Mouse (Mus musculus) midbrain, embryonic 12.5 days (tissue): ENCODE measurements at regions not wholly inside any gene's neighbourhood (a gene's known extent, or its start where the extent isn't known, plus 50 kb on each side); places are given as distances from the start of the nearest gene placed in this dataset.

Experiments used
- ATAC-seq: fragments of 200-750 bp; cut with Nextera tagmentation; 2 replicates; pipeline ENCODE4 v1.8.0; 2017; ENCODE audit warnings: low read depth, moderate TSS enrichment, moderate library complexity; ENCODE audit not compliant: low FRiP score
- H3K27ac ChIP-seq: fragments of 300-500 bp; sonication (generic); replicated peaks from 2 replicates; pipeline ENCODE4 v1.5.1; 2016; ENCODE audit warnings: mild to moderate bottlenecking
- H3K27me3 ChIP-seq: fragments of 300-500 bp; sonication (generic); 2 replicates; pipeline ENCODE4 v1.6.1; 2016; ENCODE audit warnings: mild to moderate bottlenecking
- H3K36me3 ChIP-seq: fragments of 300-500 bp; sonication (generic); 2 replicates; pipeline ENCODE4 v1.6.1; 2016
- H3K4me1 ChIP-seq: fragments of 300-500 bp; sonication (generic); 2 replicates; pipeline ENCODE4 v1.6.1; 2016
- H3K4me2 ChIP-seq: fragments of 300-500 bp; sonication (generic); replicated peaks from 2 replicates; pipeline ENCODE4 v1.6.1; 2016; ENCODE audit warnings: mild to moderate bottlenecking, moderate library complexity
- H3K4me3 ChIP-seq: fragments of 300-500 bp; sonication (generic); 2 replicates; pipeline ENCODE4 v1.5.1; 2016; ENCODE audit warnings: mild to moderate bottlenecking
- H3K9ac ChIP-seq: fragments of 300-500 bp; sonication (generic); replicated peaks from 2 replicates; pipeline ENCODE4 v1.6.1; 2016; ENCODE audit warnings: mild to moderate bottlenecking, moderate library complexity
- H3K9me3 ChIP-seq: fragments of 300-500 bp; sonication (generic); 2 replicates; pipeline ENCODE4 v1.6.1; 2016; ENCODE audit warnings: mild to moderate bottlenecking
- WGBS: fragments of 180-500 bp; shearing (Covaris S2); methylation state at CpG from one replicate; pipeline ENCODE4 v1.1.7; 2016; 5-methylcytosine and 5-hydroxymethylcytosine counted together

- Histone ChIP-seq H3K9me3 (no peaks in the 10 kb centered on the region), H3K27ac (no peak overlapping the region), H3K36me3 (no peaks in the 10 kb centered on the region), H3K9ac (no peak overlapping the region), H3K27me3 (no peaks in the 10 kb centered on the region), H3K4me1 (no peaks in the 10 kb centered on the region; the same call in 1 of the 2 replicates), H3K4me3 (no peak overlapping the region), H3K4me2 (no peak overlapping the region)
- no peak for ATAC-seq
Measured at GRCm38 (mm10) chr12:25613473-25613872, 516.5 kb upstream of the Id2 start.

GRCm38 (mm10) chr12:25609045-25609444 lies 512.1 kb upstream of the Id2 start:
- no peaks in the 10 kb centered on the region for H3K36me3 ChIP-seq
- no peaks in the 10 kb centered on the region; the same call in 1 of the 2 replicates for H3K4me1 ChIP-seq
- no peaks in the 10 kb centered on the region for H3K9me3 ChIP-seq
- H3K9ac ChIP-seq, result no peak overlapping the region
- 43% methylated on average over 2 of the region's 2 CpGs for WGBS
- H3K4me2 ChIP-seq, result no peak overlapping the region
- H3K4me3 ChIP-seq, result no peak overlapping the region
- no peak for ATAC-seq
- H3K27ac ChIP-seq, result no peak overlapping the region
- no peaks in the 10 kb centered on the region for H3K27me3 ChIP-seq

GRCm38 (mm10) chr12:25605396-25605795 lies 508.5 kb upstream of the Id2 start:
- H3K4me2 ChIP-seq, result no peak overlapping the region
- H3K9ac ChIP-seq, result no peak overlapping the region
- WGBS, result 93% methylated on average over 3 of the region's 3 CpGs
- no peaks in the 10 kb centered on the region for H3K36me3 ChIP-seq
- H3K9me3 ChIP-seq, result no peaks in the 10 kb centered on the region
- no peaks in the 10 kb centered on the region for H3K27me3 ChIP-seq
- no peaks in the 10 kb centered on the region; the same call in 1 of the 2 replicates for H3K4me1 ChIP-seq
- H3K27ac ChIP-seq, result no peak overlapping the region
- ATAC-seq, result no peak
- H3K4me3 ChIP-seq, result no peak overlapping the region

- no peaks in the 10 kb centered on the region for H3K27me3 ChIP-seq
- no peak for ATAC-seq
- no peak overlapping the region for H3K27ac ChIP-seq
- no peak overlapping the region for H3K4me2 ChIP-seq
- H3K9me3 ChIP-seq, result 0 out of 2 replicates have a peak, but pooled peaks cover 1% of the 10 kb centered on the region
- H3K36me3 ChIP-seq, result no peaks in the 10 kb centered on the region
- 81% methylated on average over 2 of the region's 2 CpGs for WGBS
- H3K4me1 ChIP-seq, result no peaks in the 10 kb centered on the region
- H3K4me3 ChIP-seq, result no peak overlapping the region
- no peak overlapping the region for H3K9ac ChIP-seq
Measured at GRCm38 (mm10) chr12:25590262-25590661, 493.3 kb upstream of the Id2 start.

- H3K4me1 ChIP-seq, result no peaks in the 10 kb centered on the region
- H3K4me2 ChIP-seq, result no peak overlapping the region
- H3K4me3 ChIP-seq, result no peak overlapping the region
- no peak for ATAC-seq
- no peak overlapping the region for H3K9ac ChIP-seq
- WGBS, result 91% methylated on average over 3 of the region's 3 CpGs
- no peak overlapping the region for H3K27ac ChIP-seq
- no peaks in the 10 kb centered on the region for H3K27me3 ChIP-seq
- H3K9me3 ChIP-seq, result no peaks in the 10 kb centered on the region
- no peaks in the 10 kb centered on the region for H3K36me3 ChIP-seq
Measured at GRCm38 (mm10) chr12:25585746-25586145, 488.8 kb upstream of the Id2 start.

GRCm38 (mm10) chr12:25579407-25579806 lies 482.5 kb upstream of the Id2 start:
- Histone ChIP-seq H3K9ac (no peak overlapping the region), H3K36me3 (no peaks in the 10 kb centered on the region), H3K27me3 (no peaks in the 10 kb centered on the region; the same call in 1 of the 2 replicates), H3K4me3 (no peak overlapping the region), H3K4me1 (no peaks in the 10 kb centered on the region), H3K9me3 (no peaks in the 10 kb centered on the region), H3K4me2 (no peak overlapping the region), H3K27ac (no peak overlapping the region)
- ATAC-seq, result no peak
- WGBS, result 92% methylated on average over 8 of the region's 8 CpGs

- Histone ChIP-seq H3K4me2 (no peak overlapping the region), H3K4me1 (no peaks in the 10 kb centered on the region), H3K4me3 (no peak overlapping the region), H3K27ac (no peak overlapping the region), H3K9ac (no peak overlapping the region), H3K27me3 (no peaks in the 10 kb centered on the region), H3K9me3 (no peaks in the 10 kb centered on the region), H3K36me3 (no peaks in the 10 kb centered on the region)
- 79% methylated on average over 2 of the region's 2 CpGs for WGBS
- ATAC-seq, result no peak
Measured at GRCm38 (mm10) chr12:25565131-25565530, 468.2 kb upstream of the Id2 start.

- ATAC-seq, result no peak
- H3K4me1 ChIP-seq, result no peaks in the 10 kb centered on the region
- H3K36me3 ChIP-seq, result no peaks in the 10 kb centered on the region
- H3K9me3 ChIP-seq, result no peaks in the 10 kb centered on the region
- no peaks in the 10 kb centered on the region for H3K27me3 ChIP-seq
- H3K4me2 ChIP-seq, result no peak overlapping the region
- H3K4me3 ChIP-seq, result no peak overlapping the region
- H3K9ac ChIP-seq, result no peak overlapping the region
- no peak overlapping the region for H3K27ac ChIP-seq
Measured at GRCm38 (mm10) chr12:25559601-25560000, 462.7 kb upstream of the Id2 start.

- WGBS, result 93% methylated on average over 1 of the region's 1 CpGs
- H3K4me3 ChIP-seq, result no peak overlapping the region
- no peaks in the 10 kb centered on the region for H3K27me3 ChIP-seq
- no peaks in the 10 kb centered on the region for H3K36me3 ChIP-seq
- H3K27ac ChIP-seq, result no peak overlapping the region
- no peaks in the 10 kb centered on the region for H3K9me3 ChIP-seq
- H3K4me1 ChIP-seq, result no peaks in the 10 kb centered on the region
- ATAC-seq, result no peak
- H3K4me2 ChIP-seq, result no peak overlapping the region
- H3K9ac ChIP-seq, result no peak overlapping the region
Measured at GRCm38 (mm10) chr12:25553656-25554055, 456.7 kb upstream of the Id2 start.

- Histone ChIP-seq H3K27ac (no peak overlapping the region), H3K9me3 (no peaks in the 10 kb centered on the region), H3K4me2 (no peak overlapping the region), H3K27me3 (no peaks in the 10 kb centered on the region), H3K36me3 (no peaks in the 10 kb centered on the region), H3K4me3 (no peak overlapping the region), H3K9ac (no peak overlapping the region), H3K4me1 (no peaks in the 10 kb centered on the region)
- WGBS, result 87% methylated on average over 3 of the region's 3 CpGs
- no peak for ATAC-seq
Measured at GRCm38 (mm10) chr12:25549735-25550134, 452.8 kb upstream of the Id2 start.

GRCm38 (mm10) chr12:25544253-25544652 lies 447.3 kb upstream of the Id2 start:
- Histone ChIP-seq H3K4me3 (no peak overlapping the region), H3K9me3 (no peaks in the 10 kb centered on the region), H3K27me3 (no peaks in the 10 kb centered on the region), H3K4me2 (no peak overlapping the region), H3K36me3 (no peaks in the 10 kb centered on the region), H3K27ac (no peak overlapping the region), H3K9ac (no peak overlapping the region), H3K4me1 (no peaks in the 10 kb centered on the region; the same call in 1 of the 2 replicates)
- WGBS, result 56% methylated on average over 6 of the region's 6 CpGs
- no peak for ATAC-seq

- WGBS, result 77% methylated on average over 5 of the region's 5 CpGs
Measured at GRCm38 (mm10) chr12:25534620-25534950, 437.6 kb upstream of the Id2 start.

GRCm38 (mm10) chr12:25533709-25534619 lies 437.0 kb upstream of the Id2 start:
- Histone ChIP-seq H3K9ac (no peak overlapping the region), H3K4me3 (no peak overlapping the region)
- WGBS, result 78% methylated on average over 10 of the region's 10 CpGs

More at GRCm38 (mm10) chr12:25534620-25534950, 437.6 kb upstream of the Id2 start:
- H3K9me3 ChIP-seq, result no peaks in the 10 kb centered on the region
- no peaks in the 10 kb centered on the region for H3K4me1 ChIP-seq
- H3K27ac ChIP-seq, result no peak overlapping the region
- no peak overlapping the region for H3K4me3 ChIP-seq
- H3K4me2 ChIP-seq, result no peak overlapping the region
- H3K27me3 ChIP-seq, result no peaks in the 10 kb centered on the region
- H3K36me3 ChIP-seq, result no peaks in the 10 kb centered on the region
- no peak overlapping the region for H3K9ac ChIP-seq
- ATAC-seq, result no peak

More at GRCm38 (mm10) chr12:25533709-25534619, 437.0 kb upstream of the Id2 start:
- no peak overlapping the region for H3K27ac ChIP-seq
- ATAC-seq, result no peak
- H3K36me3 ChIP-seq, result no peaks in the 10 kb centered on the region
- H3K9me3 ChIP-seq, result no peaks in the 10 kb centered on the region
- H3K27me3 ChIP-seq, result no peaks in the 10 kb centered on the region
- H3K4me2 ChIP-seq, result no peak overlapping the region
- no peaks in the 10 kb centered on the region for H3K4me1 ChIP-seq
